Mouse (Mus musculus) spleen, adult 2 months (tissue): ENCODE results near the gene Mtch1. TPM values are rescaled to one million over a fixed set of nuclear protein-coding genes. Genes with fewer than 3 reads are reported as not detected.
"Not testable (repeated sequence)": the region's sequence is repeated elsewhere in the genome, so short reads cannot be mapped to it uniquely, and the experiment has no call there.

ENCODE experiments used
- DNase-seq, 2 experiments: peaks; one replicate each; pipeline versions ENCODE4 v3.0.0 to v3.0.0-alpha.2; 2012 to 2021; ENCODE audit warnings: low spot score in 2 of 2, low read depth in 1 of 2
- H3K27ac ChIP-seq: fragments of 200-500 bp; 2 replicates; pipeline ENCODE4 v1.5.1; 2012; ENCODE audit warnings: low read length, inconsistent platforms; ENCODE audit not compliant: insufficient read depth
- H3K27me3 ChIP-seq: fragments of 200-500 bp; 2 replicates; pipeline ENCODE4 v1.6.1; 2012; ENCODE audit warnings: mild to moderate bottlenecking, moderate library complexity, low read length, inconsistent platforms; ENCODE audit not compliant: control insufficient read depth, insufficient read depth
- H3K36me3 ChIP-seq: fragments of 200-500 bp; 2 replicates; pipeline ENCODE4 v1.6.1; 2012; ENCODE audit warnings: mild to moderate bottlenecking, low read length, inconsistent platforms; ENCODE audit not compliant: control insufficient read depth, insufficient read depth
- H3K4me1 ChIP-seq: fragments of 200-500 bp; 2 replicates; pipeline ENCODE4 v1.6.1; 2011; ENCODE audit warnings: inconsistent platforms; ENCODE audit not compliant: control insufficient read depth, insufficient read depth, insufficient read length
- H3K4me3 ChIP-seq: fragments of 200-500 bp; 2 replicates; pipeline ENCODE4 v1.5.1; 2011; ENCODE audit warnings: mild to moderate bottlenecking, inconsistent platforms; ENCODE audit not compliant: insufficient read depth, insufficient read length; ENCODE audit errors: extremely low read depth
- CTCF ChIP-seq: fragments of 200-500 bp; IDR thresholded peaks from 2 replicates; pipeline ENCODE4 v1.5.1; 2011; ENCODE audit warnings: mild to moderate bottlenecking, inconsistent platforms; ENCODE audit not compliant: insufficient read depth, insufficient read length, insufficient replicate concordance; ENCODE audit errors: extremely low read depth
- POLR2A ChIP-seq: fragments of 200-500 bp; IDR thresholded peaks from 2 replicates; pipeline ENCODE4 v1.6.1; 2011; ENCODE audit warnings: low read depth, low read length, inconsistent platforms
- WGBS: fragments of 180-500 bp; shearing (Covaris S2); methylation state at CpG from one replicate; pipeline ENCODE4 v1.1.7; 2018; 5-methylcytosine and 5-hydroxymethylcytosine counted together
- polyA plus RNA-seq: library from polyadenylated mRNA; depleted of rRNA; stranded (reverse); fragments of >200 nt; gene quantifications from 2 replicates; pipeline ENCODE4 v1.2.3, GENCODE M21; 2012

The Mtch1 gene
- polyA plus RNA-seq, 1 experiment, result 145 TPM

DNA sequence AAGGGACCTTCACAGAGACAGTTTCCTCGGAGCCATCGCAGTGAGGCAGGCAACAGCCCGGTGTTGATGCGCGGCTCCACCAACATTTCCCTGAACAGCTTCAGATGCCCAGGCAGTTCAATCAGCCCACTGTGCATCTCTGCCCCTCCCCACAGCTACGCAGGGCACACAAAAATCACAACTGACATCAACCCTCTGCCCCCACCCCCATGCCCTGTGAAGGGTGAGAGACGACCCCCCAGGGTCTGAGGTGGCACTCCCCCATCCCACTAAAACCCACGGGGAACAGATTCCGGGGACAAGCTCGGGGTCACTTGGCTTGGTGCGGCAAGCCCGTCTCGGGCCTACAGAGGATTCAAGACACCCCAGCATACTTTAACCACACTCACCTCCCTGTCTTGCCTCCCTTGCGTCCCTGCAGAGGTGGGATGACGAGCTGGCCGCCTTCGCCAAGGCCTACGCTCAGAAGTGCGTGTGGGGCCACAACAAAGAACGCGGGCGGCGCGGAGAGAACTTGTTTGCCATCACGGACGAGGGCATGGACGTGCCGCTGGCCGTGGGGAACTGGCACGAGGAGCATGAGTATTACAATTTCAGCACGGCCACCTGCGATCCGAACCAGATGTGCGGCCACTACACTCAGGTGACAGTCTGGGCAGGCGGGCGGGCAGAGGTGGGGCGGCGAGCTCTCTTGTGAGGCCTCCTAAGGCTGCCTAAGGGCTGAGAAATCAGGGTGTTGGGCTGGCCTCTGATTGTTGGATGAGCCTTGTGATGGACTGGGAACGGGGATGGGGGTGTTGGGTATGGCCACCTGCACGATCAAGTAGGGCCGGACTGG is 25.8 kb downstream of the Mtch1 start:
- H3K36me3 ChIP-seq, result no peaks in the 10 kb centered on the region
- H3K27me3 ChIP-seq, result no peaks in the 10 kb centered on the region
- WGBS, result 91% methylated on average over 41 of the region's 41 CpGs
- TF ChIP-seq POLR2A (no peak), CTCF (no peak)
- peaks cover 5% of the 10 kb centered on the region; the same call in 1 of the 2 replicates for H3K4me1 ChIP-seq
- H3K4me3 ChIP-seq, result no peak overlapping the region
- no peak overlapping the region for H3K27ac ChIP-seq
- DNase-seq, result no peak

DNA sequence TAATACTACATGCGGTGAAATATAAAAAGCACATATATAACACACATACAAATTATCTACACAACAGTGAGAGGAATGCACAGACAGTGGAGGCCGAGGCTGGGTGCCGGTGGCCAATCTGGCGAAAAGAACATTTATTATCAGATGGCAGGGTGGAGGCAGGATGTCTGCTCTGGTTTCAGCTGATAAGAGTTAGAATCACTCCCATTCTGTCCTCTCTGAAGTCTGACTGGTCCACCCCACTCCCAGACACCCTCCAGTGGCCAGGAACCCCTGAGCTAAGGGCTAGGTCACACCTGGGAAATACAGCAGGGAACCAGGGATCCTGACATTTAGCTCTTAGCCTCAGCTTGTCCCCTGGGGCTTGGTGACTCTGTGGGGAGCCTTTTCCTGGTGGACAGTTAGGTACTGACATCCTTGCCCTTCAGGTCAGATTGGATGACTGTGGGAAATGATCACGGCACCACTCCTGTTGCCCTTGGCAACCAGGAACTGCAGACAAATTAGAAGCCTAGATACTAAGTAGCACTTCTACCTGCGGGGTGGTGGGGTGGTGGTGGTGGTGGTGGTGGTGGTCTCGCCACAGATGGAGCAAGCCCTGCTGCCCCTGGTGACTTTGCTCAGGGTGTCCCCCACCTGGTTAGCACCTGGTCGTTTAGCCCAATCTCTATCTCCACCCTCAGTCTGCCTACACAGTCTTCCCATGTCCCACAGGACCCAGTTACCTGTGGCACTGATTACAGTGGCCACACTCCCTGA is 27.7 kb downstream of the Mtch1 start:
- no peaks in the 10 kb centered on the region for H3K36me3 ChIP-seq
- no peak overlapping the region for H3K27ac ChIP-seq
- no peak for DNase-seq
- no peaks in the 10 kb centered on the region for H3K27me3 ChIP-seq
- no peak overlapping the region for H3K4me3 ChIP-seq
- no peaks in the 10 kb centered on the region for H3K4me1 ChIP-seq
- WGBS, result 78% methylated on average over 8 of the region's 8 CpGs
- TF ChIP-seq CTCF (no peak), POLR2A (no peak)

DNA sequence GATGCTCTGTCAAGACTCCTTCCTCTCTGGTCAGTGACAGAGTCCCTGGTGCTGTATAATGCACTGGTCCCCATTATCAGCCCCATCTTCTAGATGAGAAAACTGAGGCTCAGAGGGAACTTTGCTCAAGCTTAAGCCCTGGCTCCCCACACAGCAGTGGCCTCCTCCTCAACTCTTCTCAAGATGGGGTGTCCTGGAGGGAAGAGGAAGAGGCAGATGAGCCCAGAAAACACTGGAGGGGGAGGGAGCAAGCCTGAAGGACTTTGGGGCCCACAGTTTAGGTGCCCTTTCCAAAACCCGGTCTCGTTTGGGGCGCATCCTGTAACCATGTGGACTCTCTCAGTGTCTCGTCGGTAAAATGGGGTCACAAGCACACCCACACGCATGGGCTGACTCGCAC is 28.3 kb downstream of the Mtch1 start:
- H3K27ac ChIP-seq, result no peak overlapping the region
- no peak for DNase-seq
- WGBS, result 77% methylated on average over 7 of the region's 7 CpGs
- TF ChIP-seq CTCF, result no peak
- TF ChIP-seq POLR2A, result no peak
- H3K4me3 ChIP-seq, result no peak overlapping the region
- H3K4me1 ChIP-seq, result no peaks in the 10 kb centered on the region
- H3K36me3 ChIP-seq, result no peaks in the 10 kb centered on the region
- no peaks in the 10 kb centered on the region for H3K27me3 ChIP-seq

DNA sequence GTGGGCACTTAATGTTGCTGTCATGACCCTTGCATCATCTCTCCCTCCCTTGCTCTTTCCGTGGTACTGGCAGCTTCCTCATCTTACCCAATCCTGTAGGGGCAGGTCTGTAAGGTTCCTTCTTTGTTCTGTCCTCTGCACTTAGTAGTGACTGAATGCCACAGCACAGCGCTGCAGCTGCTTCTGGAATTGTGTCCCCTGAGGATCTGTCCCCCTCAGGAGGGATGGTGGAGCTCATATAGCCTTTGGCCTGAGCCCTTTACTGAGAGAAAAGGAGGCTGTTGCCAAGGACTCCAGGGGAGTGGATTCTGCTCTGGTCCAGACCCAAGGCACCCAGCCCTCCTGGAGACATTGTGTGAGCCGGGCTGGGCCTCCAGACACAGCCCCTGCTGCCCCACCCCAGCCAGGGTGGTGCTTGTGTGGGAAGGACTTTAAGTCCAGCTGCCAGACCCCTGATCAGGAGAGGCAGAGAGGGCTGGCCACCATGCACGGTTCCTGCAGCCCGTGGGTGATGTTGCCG is 28.9 kb downstream of the Mtch1 start:
- no peak for DNase-seq
- WGBS, result 57% methylated on average over 6 of the region's 6 CpGs
- no peaks in the 10 kb centered on the region for H3K36me3 ChIP-seq
- TF ChIP-seq CTCF (no peak), POLR2A (no peak)
- H3K27ac ChIP-seq, result no peak overlapping the region
- H3K4me1 ChIP-seq, result no peaks in the 10 kb centered on the region
- H3K27me3 ChIP-seq, result no peaks in the 10 kb centered on the region
- no peak overlapping the region for H3K4me3 ChIP-seq

DNA sequence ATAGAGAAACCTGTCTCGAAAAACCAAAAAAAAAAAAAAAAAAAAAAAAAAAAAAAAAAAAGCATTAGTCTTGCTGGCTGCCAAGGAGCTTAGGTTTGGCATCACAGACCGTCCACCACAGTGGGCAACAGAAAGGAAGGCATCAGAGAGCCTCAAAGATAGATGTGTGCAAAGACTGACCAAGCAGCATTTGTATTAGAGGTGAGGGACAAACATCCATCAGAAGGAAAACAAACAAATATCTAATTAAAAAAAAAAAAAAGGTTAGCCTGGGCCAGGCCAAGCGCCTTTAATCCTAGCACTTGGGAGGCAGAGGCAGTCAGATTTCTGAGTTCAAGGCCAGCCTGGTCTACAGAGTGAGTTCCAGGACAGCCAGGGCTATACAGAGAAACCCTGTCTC is 30.4 kb downstream of the Mtch1 start, which contains the start of gene Pi16:
Gene Pi16, plus strand, starts transcription at position 301 of the 400 bp plus-strand sequence.
- whole genome bisulfite sequencing, result 88% methylated on average over 3 of the region's 3 CpGs
- H3K27me3 ChIP-seq, H3K4me3 ChIP-seq, DNase-seq, H3K4me1 ChIP-seq, H3K27ac ChIP-seq, H3K36me3 ChIP-seq: not testable (repeated sequence)

DNA sequence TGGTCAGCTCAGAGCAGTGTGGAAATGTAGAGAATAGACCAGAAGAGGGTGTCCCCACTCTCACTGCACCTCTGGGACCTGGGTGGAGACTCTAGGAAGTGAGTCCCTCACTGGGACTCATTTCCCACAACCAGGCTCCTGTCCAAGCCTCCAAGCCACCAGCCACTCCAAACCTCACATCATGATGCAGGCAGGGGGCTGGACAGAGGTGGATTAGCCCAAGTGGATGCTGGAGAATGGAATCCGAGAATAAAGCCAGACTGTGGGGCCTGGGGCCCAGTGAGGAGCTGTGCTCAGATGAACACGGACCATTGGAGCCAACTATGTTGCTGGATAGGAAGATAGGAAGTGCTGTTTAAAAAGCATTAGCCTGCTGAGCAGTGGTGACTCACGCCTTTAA is 30.8 kb downstream of the Mtch1 start:
- H3K27me3 ChIP-seq, result no peaks in the 10 kb centered on the region
- TF ChIP-seq POLR2A (no peak), CTCF (no peak)
- no peaks in the 10 kb centered on the region for H3K36me3 ChIP-seq
- DNase-seq, result no peak
- no peak overlapping the region for H3K4me3 ChIP-seq
- 94% methylated on average over 3 of the region's 3 CpGs for WGBS
- H3K27ac ChIP-seq, result no peak overlapping the region
- no peaks in the 10 kb centered on the region for H3K4me1 ChIP-seq
